Mouse (Mus musculus) adrenal gland, postnatal 4 days (tissue): ENCODE results near the gene Ppp2r5b. TPM values are rescaled to one million over a fixed set of nuclear protein-coding genes. Genes with fewer than 3 reads are reported as not detected.
A peak's percentile ranks its signal among the peaks of the same experiment; 100 is the strongest.

Source experiments
- DNase-seq, 2 experiments: peaks; one replicate each; pipeline ENCODE4 v3.0.0; 2021 to 2022; ENCODE audit warnings: low spot score in 2 of 2, mixed read lengths in 2 of 2
- long read RNA-seq, 2 experiments: library from polyadenylated mRNA; stranded (forward); transcript quantifications; one replicate each; pipeline ENCODE4 v2.0.0; 2021
- total RNA-seq, 2 experiments: library from RNA; stranded (reverse); gene quantifications; 2 replicates each; pipeline ENCODE4 v1.2.3; 2021

The Ppp2r5b gene
- total RNA-seq = 10 to 100 TPM; 68.4 to 71.2 TPM
- long read RNA-seq, experiment 1, transcript Ppp2r5b-201 (14 exons, 2,742 nt) = major isoform, 40 of 61 reads
- long read RNA-seq, experiment 1, partial matches to known transcripts = 12 of 61 reads
- long read RNA-seq, experiment 1, other reads (novel, unspliced or antisense) = 9 of 61 reads
- long read RNA-seq, experiment 2, transcript Ppp2r5b-201 (14 exons, 2,742 nt) = major isoform, 40 of 80 reads
- long read RNA-seq, experiment 2, partial matches to known transcripts = 18 of 80 reads
- long read RNA-seq, experiment 2, other reads (novel, unspliced or antisense) = 21 of 80 reads

GRCm38 (mm10) chr19:6235084-6236052 lies at the start of gene Ppp2r5b:
Ppp2r5b (minus strand) TSS chr19:6235872.
- DNase-seq = peak; percentile 79 to 96

GRCm38 (mm10) chr19:6285226-6285625 lies 49.6 kb upstream of the Ppp2r5b start:
- DNase-seq = no peak

- no peak for DNase-seq
Observed at GRCm38 (mm10) chr19:6284502-6284901, 48.8 kb upstream of the Ppp2r5b start.

- DNase-seq = no peak
Observed at GRCm38 (mm10) chr19:6283001-6283400, 47.3 kb upstream of the Ppp2r5b start.

GRCm38 (mm10) chr19:6281122-6282020 lies 45.7 kb upstream of the Ppp2r5b start:
- DNase-seq = no peak

- no peak for DNase-seq
Observed at GRCm38 (mm10) chr19:6280554-6280953, 44.9 kb upstream of the Ppp2r5b start.

GRCm38 (mm10) chr19:6279481-6280144 lies 43.9 kb upstream of the Ppp2r5b start:
- DNase-seq = no peak

GRCm38 (mm10) chr19:6278439-6279073 lies 42.9 kb upstream of the Ppp2r5b start:
- no peak for DNase-seq

- no peak for DNase-seq
Observed at GRCm38 (mm10) chr19:6277661-6278438, 42.2 kb upstream of the Ppp2r5b start.

GRCm38 (mm10) chr19:6276426-6277421 lies 41.1 kb upstream of the Ppp2r5b start, which contains the start of gene Ehd1:
Ehd1 (plus strand) TSS chr19:6276725.
- DNase-seq = peak; percentile 91 to 96

- no peak for DNase-seq
Observed at GRCm38 (mm10) chr19:6275740-6276389, 40.2 kb upstream of the Ppp2r5b start.

GRCm38 (mm10) chr19:6273998-6274608 lies 38.4 kb upstream of the Ppp2r5b start:
- DNase-seq = no peak

- no peak for DNase-seq
Observed at GRCm38 (mm10) chr19:6273592-6273991, 37.9 kb upstream of the Ppp2r5b start.

GRCm38 (mm10) chr19:6272738-6273137 lies 37.1 kb upstream of the Ppp2r5b start:
- no peak for DNase-seq

GRCm38 (mm10) chr19:6272053-6272452 lies 36.4 kb upstream of the Ppp2r5b start:
- DNase-seq = no peak

- no peak for DNase-seq
Observed at GRCm38 (mm10) chr19:6271206-6271605, 35.5 kb upstream of the Ppp2r5b start.

GRCm38 (mm10) chr19:6270661-6271060 lies 35.0 kb upstream of the Ppp2r5b start:
- DNase-seq = no peak
